ENCODE assay signal across 8 mouse cellular contexts in genomic region chr8:109947447-109948284, GRCm38 (mm10). TPM values are rescaled to one million over a fixed set of nuclear protein-coding genes. Genes with fewer than 3 reads are reported as not detected.
A peak's percentile ranks its signal among the peaks of the same experiment; 100 is the strongest.
DNase-seq lines count a peak whose midpoint lies in the region; ATAC-seq and TF ChIP-seq lines count a peak whose summit lies in the region.

No protein-coding gene starts in this region.

- 0 out of 2 replicates have a peak, but pooled peaks cover 3% of the 10 kb centered on the region for H3K4me1 ChIP-seq in heart, embryonic 11.5 days (ENCODE audit: control insufficient read depth, insufficient read depth, low read length)
- no peaks in the 10 kb centered on the region for H3K4me1 ChIP-seq in embryonic facial prominence, embryonic 14.5 days (ENCODE audit: control insufficient read depth, insufficient read depth, low read length)
- 0 out of 2 replicates have a peak, but pooled peaks cover 3% of the 10 kb centered on the region for H3K4me1 ChIP-seq in intestine, embryonic 14.5 days (replicated peaks; ENCODE audit: control insufficient read depth, insufficient read depth, low read length)
- H3K4me1 ChIP-seq in liver, embryonic 12.5 days = peaks cover 15% of the 10 kb centered on the region
- peaks cover 2% of the 10 kb centered on the region for H3K4me1 ChIP-seq in midbrain, postnatal 0 days (ENCODE audit: insufficient read depth, low read length)

- DNase-seq in heart, postnatal 4 days = no peak
- DNase-seq in adrenal gland, postnatal 25 days = peak; percentile 32
- peak; percentile 50 for DNase-seq in embryonic facial prominence, embryonic 14.5 days (ENCODE audit: low spot score)
- DNase-seq in intestine, embryonic 14.5 days (ENCODE audit: low spot score) = no peak
- peak; percentile 63 for DNase-seq in midbrain, postnatal 0 days (ENCODE audit: low spot score)
- no peak for DNase-seq in gastrocnemius, postnatal 14 days

- no peak overlapping the region for H3K27ac ChIP-seq in heart, embryonic 11.5 days (ENCODE audit: low read depth, low read length)
- H3K27ac ChIP-seq in embryonic facial prominence, embryonic 14.5 days (replicated peaks; ENCODE audit: low read depth, low read length) = no peak overlapping the region
- H3K27ac ChIP-seq in intestine, embryonic 14.5 days (ENCODE audit: low read depth) = no peak overlapping the region
- no peak overlapping the region for H3K27ac ChIP-seq in liver, embryonic 12.5 days
- H3K27ac ChIP-seq in midbrain, postnatal 0 days (ENCODE audit: low read depth, low read length) = peak overlapping the region; percentile 79

- WGBS in heart, embryonic 11.5 days (ENCODE audit: insufficient replicate concordance) = 3% methylated on average over 26 of the region's 26 CpGs
- 4% methylated on average over 24 of the region's 26 CpGs for WGBS in embryonic facial prominence, embryonic 14.5 days
- WGBS in intestine, embryonic 14.5 days = 3% methylated on average over 26 of the region's 26 CpGs
- 6% methylated on average over 26 of the region's 26 CpGs for WGBS in liver, embryonic 12.5 days (ENCODE audit: insufficient replicate concordance)
- 2% methylated on average over 26 of the region's 26 CpGs for WGBS in midbrain, postnatal 0 days

- H3K27me3 ChIP-seq in heart, embryonic 11.5 days (ENCODE audit: control insufficient read depth, insufficient read depth, low read length) = peaks cover 40% of the 10 kb centered on the region
- H3K27me3 ChIP-seq in embryonic facial prominence, embryonic 14.5 days (replicated peaks; ENCODE audit: control insufficient read depth, insufficient read depth, low read length) = peaks cover 12% of the 10 kb centered on the region
- peaks cover 28% of the 10 kb centered on the region for H3K27me3 ChIP-seq in intestine, embryonic 14.5 days (replicated peaks; ENCODE audit: control insufficient read depth, insufficient read depth, low read length)
- peaks cover 68% of the 10 kb centered on the region for H3K27me3 ChIP-seq in liver, embryonic 12.5 days (replicated peaks)
- H3K27me3 ChIP-seq in midbrain, postnatal 0 days (ENCODE audit: insufficient read depth, low read length) = no peaks in the 10 kb centered on the region

- H3K9me3 ChIP-seq in heart, embryonic 11.5 days (replicated peaks; ENCODE audit: control insufficient read depth, low read length) = no peaks in the 10 kb centered on the region
- no peaks in the 10 kb centered on the region for H3K9me3 ChIP-seq in embryonic facial prominence, embryonic 14.5 days (ENCODE audit: control insufficient read depth, low read length)
- no peaks in the 10 kb centered on the region for H3K9me3 ChIP-seq in intestine, embryonic 14.5 days (ENCODE audit: control insufficient read depth, low read length)
- H3K9me3 ChIP-seq in liver, embryonic 12.5 days (replicated peaks) = no peaks in the 10 kb centered on the region
- H3K9me3 ChIP-seq in midbrain, postnatal 0 days (ENCODE audit: low read length) = no peaks in the 10 kb centered on the region

- peak; percentile 84 for TF ChIP-seq CTCF in midbrain, postnatal 0 days (IDR thresholded peaks at IDR 0.05)

- H3K4me3 ChIP-seq in heart, embryonic 11.5 days (ENCODE audit: low read depth, low read length) = peak overlapping the region; percentile 47
- H3K4me3 ChIP-seq in embryonic facial prominence, embryonic 14.5 days (ENCODE audit: low read depth, low read length) = peak overlapping the region; percentile 33
- peak overlapping the region; percentile 5 for H3K4me3 ChIP-seq in intestine, embryonic 14.5 days (ENCODE audit: low read depth, low read length)
- peak overlapping the region; percentile 5; the same call in 1 of the 2 replicates for H3K4me3 ChIP-seq in liver, embryonic 12.5 days
- H3K4me3 ChIP-seq in midbrain, postnatal 0 days (ENCODE audit: low read depth, low read length) = peak overlapping the region; percentile 40

- 0 out of 2 replicates have a peak, but pooled peaks have one; percentile 7 for ATAC-seq in heart, embryonic 11.5 days (replicated peaks; ENCODE audit: insufficient number of reproducible peaks, low FRiP score, low TSS enrichment)
- peak; percentile 78 for ATAC-seq in embryonic facial prominence, embryonic 14.5 days (ENCODE audit: low read depth)
- 0 out of 2 replicates have a peak, but pooled peaks have one; percentile 25 for ATAC-seq in intestine, embryonic 14.5 days (replicated peaks; ENCODE audit: low FRiP score, low TSS enrichment, low read depth)
- 0 out of 2 replicates have a peak, but pooled peaks have one; percentile 21 for ATAC-seq in liver, embryonic 12.5 days
- peak; percentile 69; the same call in 1 of the 2 replicates for ATAC-seq in midbrain, postnatal 0 days (ENCODE audit: low FRiP score)

- 0 out of 2 replicates have a peak overlapping the region, but pooled peaks have one; percentile 16 for H3K9ac ChIP-seq in heart, embryonic 11.5 days (ENCODE audit: low read depth, low read length)
- H3K9ac ChIP-seq in embryonic facial prominence, embryonic 14.5 days (ENCODE audit: low read depth, low read length) = peak overlapping the region; percentile 50; the same call in 1 of the 2 replicates
- no peak overlapping the region for H3K9ac ChIP-seq in intestine, embryonic 14.5 days (ENCODE audit: low read length)
- no peak overlapping the region for H3K9ac ChIP-seq in liver, embryonic 12.5 days
- peak overlapping the region; percentile 63 for H3K9ac ChIP-seq in midbrain, postnatal 0 days (replicated peaks; ENCODE audit: low read length, poor library complexity, severe bottlenecking)

- intact Hi-C loops in gastrocnemius, postnatal 14 days (cut with DNase I; ENCODE audit: low total_unique reads) = no loop called here

- no peaks in the 10 kb centered on the region for H3K36me3 ChIP-seq in heart, embryonic 11.5 days (ENCODE audit: control insufficient read depth, insufficient read depth, low read length)
- H3K36me3 ChIP-seq in embryonic facial prominence, embryonic 14.5 days (ENCODE audit: control insufficient read depth, insufficient read depth, low read length) = peaks cover 13% of the 10 kb centered on the region; the same call in 1 of the 2 replicates
- 0 out of 2 replicates have a peak, but pooled peaks cover 8% of the 10 kb centered on the region for H3K36me3 ChIP-seq in intestine, embryonic 14.5 days (ENCODE audit: control insufficient read depth, insufficient read depth, low read length)
- peaks cover 12% of the 10 kb centered on the region for H3K36me3 ChIP-seq in liver, embryonic 12.5 days
- H3K36me3 ChIP-seq in midbrain, postnatal 0 days (ENCODE audit: insufficient read depth, low read length) = 0 out of 2 replicates have a peak, but pooled peaks cover 4% of the 10 kb centered on the region

- peak overlapping the region; percentile 79 for H3K4me2 ChIP-seq in heart, embryonic 11.5 days
- H3K4me2 ChIP-seq in embryonic facial prominence, embryonic 14.5 days (ENCODE audit: low read depth, low read length) = peak overlapping the region; percentile 60
- H3K4me2 ChIP-seq in intestine, embryonic 14.5 days (ENCODE audit: low read length) = peak overlapping the region; percentile 47
- H3K4me2 ChIP-seq in liver, embryonic 12.5 days = peak overlapping the region; percentile 44
- peak overlapping the region; percentile 64 for H3K4me2 ChIP-seq in midbrain, postnatal 0 days (ENCODE audit: low read depth, low read length, poor library complexity, severe bottlenecking)

RNA-seq across cellular contexts. Expression of gene Marveld3, which starts 14.3 kb away (rescaled TPM):
- polyA plus RNA-seq in heart, embryonic 11.5 days (2014; fragmentation: Nextera tagmentation; extraction: Ambion mirVana) = not detected in 2 replicates
- under 1 TPM; 0.36 to 0.63 TPM for total RNA-seq in heart, postnatal 4 days (2021)
- total RNA-seq in adrenal gland, postnatal 25 days (2021) = not detected in 2 replicates
- polyA plus RNA-seq in embryonic facial prominence, embryonic 14.5 days (2014; fragmentation: Nextera tagmentation; extraction: Ambion mirVana) = 1.8 and 2.1 TPM in 2 replicates
- 2.3 and 3.6 TPM in 2 replicates for polyA plus RNA-seq in intestine, embryonic 14.5 days (2014; fragmentation: Nextera tagmentation; extraction: Ambion mirVana)
- 0.07 and 0.15 TPM in 2 replicates for polyA plus RNA-seq in liver, embryonic 12.5 days (2016; fragmentation: Nextera tagmentation; extraction: Ambion mirVana)
- total RNA-seq in midbrain, postnatal 0 days (2014; rRNA removed) = 0.47 and 1.4 TPM in 2 replicates
- polyA plus RNA-seq in midbrain, postnatal 0 days (2015; fragmentation: Nextera tagmentation; extraction: Ambion mirVana) = 1.1 and 1.6 TPM in 2 replicates
- total RNA-seq in gastrocnemius, postnatal 14 days (2021) = under 1 TPM in 1 of 2 experiments, not detected in 1; 0.43 TPM

RNA-seq across cellular contexts. Expression of gene Tat, which starts 42.6 kb away (rescaled TPM):
- polyA plus RNA-seq in heart, embryonic 11.5 days (2014; fragmentation: Nextera tagmentation; extraction: Ambion mirVana) = not detected in 2 replicates
- under 1 TPM in 1 of 2 experiments, not detected in 1; 0.14 TPM for total RNA-seq in heart, postnatal 4 days (2021)
- 6.9 TPM in 1 of 2 replicates, not detected in the other for total RNA-seq in adrenal gland, postnatal 25 days (2021)
- polyA plus RNA-seq in embryonic facial prominence, embryonic 14.5 days (2014; fragmentation: Nextera tagmentation; extraction: Ambion mirVana) = 0.08 TPM in 1 of 2 replicates, not detected in the other
- not detected in 2 replicates for polyA plus RNA-seq in intestine, embryonic 14.5 days (2014; fragmentation: Nextera tagmentation; extraction: Ambion mirVana)
- polyA plus RNA-seq in liver, embryonic 12.5 days (2016; fragmentation: Nextera tagmentation; extraction: Ambion mirVana) = 0.10 and 0.13 TPM in 2 replicates
- not detected in 2 replicates for total RNA-seq in midbrain, postnatal 0 days (2014; rRNA removed)
- polyA plus RNA-seq in midbrain, postnatal 0 days (2015; fragmentation: Nextera tagmentation; extraction: Ambion mirVana) = 0.14 and 0.15 TPM in 2 replicates
- not detected for total RNA-seq in gastrocnemius, postnatal 14 days (2021)

Comparison
In these comparisons a context has a peak if more than half of its experiments do, and no peak if none do; other contexts are left out.
1. ATAC-seq: peak in every context shown above with its lines; median percentile 78 in embryonic facial prominence, embryonic 14.5 days; 69 in midbrain, postnatal 0 days; 25 in intestine, embryonic 14.5 days; 21 in liver, embryonic 12.5 days; 7 in heart, embryonic 11.5 days.
2. H3K9ac ChIP-seq: peak in heart, embryonic 11.5 days (single experiment), embryonic facial prominence, embryonic 14.5 days (single experiment) and midbrain, postnatal 0 days (single experiment); none in intestine, embryonic 14.5 days (single experiment) and liver, embryonic 12.5 days (single experiment).
3. DNase-seq: peak in adrenal gland, postnatal 25 days (single experiment), embryonic facial prominence, embryonic 14.5 days (single experiment) and midbrain, postnatal 0 days (single experiment); none in heart, postnatal 4 days (single experiment), intestine, embryonic 14.5 days (single experiment) and gastrocnemius, postnatal 14 days (single experiment).
4. Peak in every context shown above with its lines, with median percentiles within 50 percentile points of each other: H3K4me2 ChIP-seq and H3K4me3 ChIP-seq.